In the genomic region with DNA sequence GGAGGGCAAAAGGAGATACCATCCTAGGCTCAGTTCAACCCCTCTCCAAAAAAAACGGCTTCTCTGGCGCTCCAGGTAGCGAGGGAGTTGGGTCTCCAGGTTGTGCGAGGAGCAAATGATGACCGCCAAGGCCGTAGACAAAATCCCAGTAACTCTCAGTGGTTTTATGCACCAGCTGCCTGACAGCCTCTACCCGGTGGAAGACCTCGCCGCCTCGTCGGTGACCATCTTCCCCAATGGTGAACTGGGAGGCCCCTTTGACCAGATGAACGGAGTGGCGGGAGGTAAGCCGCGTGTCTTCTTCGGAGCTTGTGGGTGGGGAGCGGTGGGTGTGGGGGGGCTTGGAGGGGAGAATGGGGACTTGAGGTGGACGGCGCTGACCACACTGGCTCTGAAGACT, we compare ENCODE assay signal across 8 mouse cellular contexts. TPM values are rescaled to one million over a fixed set of nuclear protein-coding genes. Genes with fewer than 3 reads are reported as not detected.
DNase-seq lines count a peak whose midpoint lies in the region; ATAC-seq and TF ChIP-seq lines count a peak whose summit lies in the region.

No protein-coding gene starts in this region.

- DNase-seq in layer of hippocampus, adult 2 months (ENCODE audit: low spot score in 2 of 2) = no peak
- DNase-seq in layer of hippocampus, adult 9-10 months (ENCODE audit: low spot score) = no peak
- DNase-seq in ZHBTc4 (ENCODE audit: low read depth, low spot score) = peak; percentile 33
- no peak for DNase-seq in left cerebral cortex, adult 8-10 months (ENCODE audit: low spot score in 2 of 2)
- DNase-seq in embryo, embryonic 10 days (ENCODE audit: low spot score) = no peak

- no peaks in the 10 kb centered on the region for H3K9me3 ChIP-seq in heart, embryonic 15.5 days (replicated peaks)
- H3K9me3 ChIP-seq in liver, embryonic 12.5 days (replicated peaks) = no peaks in the 10 kb centered on the region
- H3K9me3 ChIP-seq in stomach, embryonic 15.5 days = no peaks in the 10 kb centered on the region

- under 1% methylated on average over 19 of the region's 19 CpGs for WGBS in heart, embryonic 15.5 days
- 3% methylated on average over 19 of the region's 19 CpGs for WGBS in liver, embryonic 12.5 days (ENCODE audit: insufficient replicate concordance)
- 1% methylated on average over 19 of the region's 19 CpGs for WGBS in stomach, embryonic 15.5 days

- no peak for ATAC-seq in heart, embryonic 15.5 days (replicated peaks; ENCODE audit: insufficient number of reproducible peaks, insufficient read depth, low FRiP score, low read depth)
- no peak for ATAC-seq in liver, embryonic 12.5 days
- ATAC-seq in stomach, embryonic 15.5 days (ENCODE audit: insufficient read depth, low FRiP score, low read depth) = no peak

- H3K4me1 ChIP-seq in heart, embryonic 15.5 days (replicated peaks) = peaks cover 49% of the 10 kb centered on the region
- peaks cover 45% of the 10 kb centered on the region for H3K4me1 ChIP-seq in liver, embryonic 12.5 days
- peaks cover 35% of the 10 kb centered on the region for H3K4me1 ChIP-seq in stomach, embryonic 15.5 days

- H3K9ac ChIP-seq in heart, embryonic 15.5 days = peak overlapping the region; percentile 65; the same call in 1 of the 2 replicates
- no peak overlapping the region for H3K9ac ChIP-seq in liver, embryonic 12.5 days
- H3K9ac ChIP-seq in stomach, embryonic 15.5 days = no peak overlapping the region

- H3K27me3 ChIP-seq in heart, embryonic 15.5 days = peaks cover 72% of the 10 kb centered on the region
- H3K27me3 ChIP-seq in liver, embryonic 12.5 days (replicated peaks) = peaks cover 95% of the 10 kb centered on the region
- peaks cover 68% of the 10 kb centered on the region for H3K27me3 ChIP-seq in stomach, embryonic 15.5 days (replicated peaks)

- no peak overlapping the region for H3K27ac ChIP-seq in layer of hippocampus, adult 2 months
- no peak overlapping the region for H3K27ac ChIP-seq in heart, embryonic 15.5 days
- H3K27ac ChIP-seq in liver, embryonic 12.5 days = no peak overlapping the region
- no peak overlapping the region for H3K27ac ChIP-seq in stomach, embryonic 15.5 days

- H3K4me3 ChIP-seq in layer of hippocampus, adult 2 months = peak overlapping the region; percentile 72
- H3K4me3 ChIP-seq in heart, embryonic 15.5 days = peak overlapping the region; percentile 75
- peak overlapping the region; percentile 72 for H3K4me3 ChIP-seq in liver, embryonic 12.5 days
- peak overlapping the region; percentile 68 for H3K4me3 ChIP-seq in stomach, embryonic 15.5 days (replicated peaks)

- no peak for TF ChIP-seq CTCF in layer of hippocampus, adult 2 months (conservative IDR thresholded peaks at IDR 0.05)

- peak overlapping the region; percentile 99 for H3K4me2 ChIP-seq in heart, embryonic 15.5 days
- peak overlapping the region; percentile 94 for H3K4me2 ChIP-seq in liver, embryonic 12.5 days
- peak overlapping the region; percentile 99 for H3K4me2 ChIP-seq in stomach, embryonic 15.5 days

- H3K36me3 ChIP-seq in heart, embryonic 15.5 days = no peaks in the 10 kb centered on the region
- H3K36me3 ChIP-seq in liver, embryonic 12.5 days = no peaks in the 10 kb centered on the region
- no peaks in the 10 kb centered on the region for H3K36me3 ChIP-seq in stomach, embryonic 15.5 days

RNA-seq across cellular contexts. Expression of a gene that starts 2.8 kb away (rescaled TPM):
- 1 to 10 TPM; 1.7 to 2.2 TPM for total RNA-seq in layer of hippocampus, adult 2 months (2021)
- 1.5 and 1.6 TPM in 2 replicates for polyA plus RNA-seq in heart, embryonic 15.5 days (2015; fragmentation: Nextera tagmentation; extraction: Ambion mirVana)
- polyA plus RNA-seq in liver, embryonic 12.5 days (2016; fragmentation: Nextera tagmentation; extraction: Ambion mirVana) = 0.11 TPM in 1 of 2 replicates, not detected in the other
- polyA plus RNA-seq in stomach, embryonic 15.5 days (2015; fragmentation: Nextera tagmentation; extraction: Ambion mirVana) = 0.18 and 0.27 TPM in 2 replicates
- total RNA-seq in left cerebral cortex, adult 8-10 months (2022) = 1 to 10 TPM; 2.2 to 8.3 (median 7.9) TPM

RNA-seq across cellular contexts. Expression of a gene that starts 10.6 kb away (rescaled TPM):
- 10 to 100 TPM; 32.9 to 34.1 TPM for total RNA-seq in layer of hippocampus, adult 2 months (2021)
- 42.1 and 45.1 TPM in 2 replicates for polyA plus RNA-seq in heart, embryonic 15.5 days (2015; fragmentation: Nextera tagmentation; extraction: Ambion mirVana)
- polyA plus RNA-seq in liver, embryonic 12.5 days (2016; fragmentation: Nextera tagmentation; extraction: Ambion mirVana) = 26.0 and 27.2 TPM in 2 replicates
- 55.5 and 55.8 TPM in 2 replicates for polyA plus RNA-seq in stomach, embryonic 15.5 days (2015; fragmentation: Nextera tagmentation; extraction: Ambion mirVana)
- 10 to 100 TPM; 36.7 to 41.4 (median 39.0) TPM for total RNA-seq in left cerebral cortex, adult 8-10 months (2022)
